Mouse (Mus musculus) left cerebral cortex, adult 8-10 months (tissue): ENCODE results near the gene Atg2a. TPM values are rescaled to one million over a fixed set of nuclear protein-coding genes. Genes with fewer than 3 reads are reported as not detected.
A peak's percentile ranks its signal among the peaks of the same experiment; 100 is the strongest.
"Not testable (repeated sequence)": the region's sequence is repeated elsewhere in the genome, so short reads cannot be mapped to it uniquely, and the experiment has no call there.

Source experiments
- DNase-seq, 2 experiments: peaks; one replicate each; pipeline ENCODE4 v3.0.0; 2022; ENCODE audit warnings: low spot score in 2 of 2
- microRNA-seq, 2 experiments: library from miRNA; unstranded; fragments of <30 nt; microRNA quantifications; one replicate each; pipeline ENCODE4 v1.2.0; 2022
- total RNA-seq, 4 experiments: library from RNA; stranded (reverse); gene quantifications; 2 replicates each; pipeline ENCODE4 v1.2.4; 2022

Gene Atg2a
- total RNA-seq, 4 experiments from 2014 or later, result 31.8 to 35.7 (median 35.4) TPM

GRCm38 (mm10) chr19:6296551-6297210 is 55.2 kb downstream of the Atg2a start:
- DNase-seq, result no peak

- DNase-seq, result no peak
Observed at GRCm38 (mm10) chr19:6297641-6298040, 56.2 kb downstream of the Atg2a start.

GRCm38 (mm10) chr19:6299003-6299402 is 57.5 kb downstream of the Atg2a start:
- no peak for DNase-seq

DNA sequence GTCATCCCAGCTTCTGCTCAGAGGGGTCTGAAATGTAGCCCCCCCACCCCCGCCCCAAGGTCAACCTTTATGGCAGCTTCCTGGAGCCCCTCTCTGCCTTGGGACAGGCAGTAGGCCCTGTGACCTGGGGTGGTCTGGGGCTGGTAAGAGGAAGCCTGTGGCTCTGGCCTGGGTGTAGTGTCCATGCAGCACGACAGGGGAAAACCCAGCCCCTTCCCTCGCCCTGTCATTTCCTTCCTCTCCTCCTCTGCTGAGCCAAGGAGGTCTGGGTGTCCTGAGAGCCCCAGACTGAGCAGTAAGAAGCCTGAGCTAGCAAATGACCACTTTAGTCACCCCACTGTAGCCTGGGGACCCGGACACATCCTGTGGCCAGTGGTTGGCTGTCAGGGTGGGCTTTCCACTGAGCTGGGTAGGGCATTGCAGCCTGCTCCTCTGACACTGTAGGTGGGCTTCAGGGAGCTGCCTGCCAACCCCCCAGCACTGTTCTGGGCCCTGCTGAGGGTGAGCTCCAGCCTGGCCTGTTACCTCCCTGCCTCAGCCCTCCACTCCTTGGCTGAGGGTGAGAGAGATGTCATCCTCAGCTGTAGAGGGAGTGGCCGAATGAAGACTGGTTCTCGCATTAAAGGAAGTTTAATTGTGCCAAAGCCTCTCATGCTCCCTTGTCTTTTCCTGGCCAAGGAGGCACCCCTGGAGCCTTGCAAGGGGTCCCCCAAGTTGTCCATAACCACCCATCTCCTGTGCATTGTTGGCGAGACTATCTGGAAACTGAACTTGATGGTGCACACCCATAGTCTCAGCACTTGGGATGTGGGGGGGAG is 58.2 kb downstream of the Atg2a start:
- DNase-seq, result no peak

DNA sequence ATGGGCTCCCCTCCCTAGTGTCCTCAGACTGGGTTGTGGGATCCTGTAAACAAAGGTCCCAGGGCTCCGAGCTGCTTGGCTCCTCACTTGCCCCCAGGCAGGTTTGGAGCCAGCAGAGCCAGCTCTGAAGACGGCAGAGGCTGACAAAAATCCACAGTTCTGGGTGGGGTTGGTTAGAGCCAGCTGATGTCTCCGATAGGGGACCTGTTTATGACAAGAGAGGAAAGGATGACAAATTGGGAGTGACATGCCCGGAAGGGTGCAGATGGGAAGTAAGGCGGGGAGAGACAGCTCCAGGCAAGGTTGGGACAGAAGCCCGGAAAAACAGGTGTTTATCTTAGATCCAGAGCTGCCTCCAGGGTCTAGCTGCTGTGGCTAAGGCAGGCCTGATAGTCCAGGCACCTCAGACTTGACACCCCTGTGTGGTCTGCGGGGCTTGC is 59.0 kb downstream of the Atg2a start:
- DNase-seq, result no peak

DNA sequence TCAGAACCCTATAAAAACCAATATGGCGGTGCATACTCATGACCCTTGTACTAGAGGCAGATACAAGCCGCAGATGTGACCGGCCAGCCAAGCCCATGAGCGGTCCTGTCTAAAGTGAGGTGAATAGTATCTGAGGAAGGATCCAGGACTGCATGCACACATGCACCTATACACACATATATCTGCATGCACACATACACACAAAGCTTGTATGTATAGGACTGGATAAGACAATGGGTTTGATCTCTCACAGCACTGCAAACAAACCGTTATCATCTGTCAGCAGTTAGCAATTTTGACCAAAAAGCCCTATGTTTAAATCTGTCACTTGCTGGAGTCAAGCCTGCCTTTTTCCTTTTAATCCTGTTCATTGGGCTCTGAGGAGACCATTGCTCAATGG is 60.6 kb downstream of the Atg2a start:
- DNase-seq, result no peak

GRCm38 (mm10) chr19:6302522-6302921 is 61.1 kb downstream of the Atg2a start:
- DNase-seq, result no peak

DNA sequence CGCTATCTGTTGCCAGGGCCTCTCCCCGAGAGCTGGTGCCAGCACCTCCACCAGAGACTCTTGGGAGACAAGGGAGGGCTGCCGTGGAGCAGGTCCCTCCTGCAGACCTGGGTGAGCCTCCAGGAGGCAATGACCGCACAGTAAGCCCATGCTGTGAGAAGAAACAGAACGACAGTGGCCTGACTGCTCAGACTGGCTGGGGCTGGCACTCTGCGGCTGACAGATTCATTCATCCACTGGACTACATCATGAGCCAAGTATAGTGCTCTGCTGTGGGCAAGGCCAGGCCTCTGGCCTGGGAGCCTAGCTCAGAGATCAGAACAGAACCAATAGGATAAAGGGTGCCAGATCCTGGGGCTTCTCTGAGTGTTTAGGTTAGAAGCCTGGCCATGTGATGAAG is 62.4 kb downstream of the Atg2a start:
- DNase-seq, result no peak

- DNase-seq, result peak; percentile 50 to 61
Observed at GRCm38 (mm10) chr19:6304787-6305516, 63.5 kb downstream of the Atg2a start.

DNA sequence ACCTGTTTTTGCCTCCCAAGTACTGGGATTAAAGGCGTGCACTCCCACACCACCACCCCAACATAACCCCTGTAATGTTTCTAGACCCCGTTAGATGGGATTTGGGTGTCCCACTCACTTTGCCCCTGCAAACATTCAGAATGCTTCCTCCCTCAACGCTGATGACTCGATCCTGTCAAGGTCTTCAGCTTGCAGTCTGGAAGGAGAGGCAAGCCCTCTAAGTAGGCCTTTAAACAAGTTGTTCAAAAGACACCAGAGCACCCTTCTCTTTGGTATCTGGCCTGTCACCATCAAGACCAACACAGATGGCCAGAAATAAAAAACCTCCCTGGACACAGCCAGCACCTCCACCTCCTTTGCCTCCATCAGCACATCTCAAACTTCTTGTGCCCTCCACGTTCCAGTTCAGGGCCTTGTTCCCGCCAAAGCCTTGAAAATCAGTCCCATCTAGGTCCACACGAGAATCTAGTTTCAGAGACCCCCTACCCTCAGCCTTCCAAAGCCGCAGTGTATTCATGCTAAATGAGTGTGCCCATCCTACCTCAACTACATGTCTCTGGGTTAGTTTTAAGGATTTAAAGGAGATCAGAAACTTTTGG is 64.1 kb downstream of the Atg2a start:
- no peak for DNase-seq

- DNase-seq, result no peak
Observed at GRCm38 (mm10) chr19:6306137-6306551, 64.7 kb downstream of the Atg2a start, which contains the start of gene Cdc42bpg. TSS of gene Cdc42bpg (plus strand) at chr19:6306456.

DNA sequence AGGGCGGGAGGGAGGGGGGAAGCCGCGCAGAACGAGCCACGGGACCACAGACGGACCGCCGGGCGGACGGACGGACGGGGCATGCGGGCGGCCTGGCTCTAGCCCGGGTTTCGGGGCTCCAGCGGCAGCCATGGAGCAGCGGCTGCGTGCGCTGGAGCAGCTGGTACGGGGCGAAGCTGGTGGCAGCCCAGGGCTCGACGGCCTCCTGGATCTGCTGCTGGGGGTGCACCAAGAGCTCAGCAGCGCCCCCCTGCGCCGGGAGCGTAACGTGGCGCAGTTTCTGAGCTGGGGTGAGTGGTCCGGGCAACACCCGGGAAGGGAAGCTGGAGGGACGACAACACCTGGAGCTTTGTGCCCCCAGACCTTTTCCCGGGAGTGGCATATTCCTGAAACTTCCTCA is 65.1 kb downstream of the Atg2a start:
- no peak for DNase-seq

DNA sequence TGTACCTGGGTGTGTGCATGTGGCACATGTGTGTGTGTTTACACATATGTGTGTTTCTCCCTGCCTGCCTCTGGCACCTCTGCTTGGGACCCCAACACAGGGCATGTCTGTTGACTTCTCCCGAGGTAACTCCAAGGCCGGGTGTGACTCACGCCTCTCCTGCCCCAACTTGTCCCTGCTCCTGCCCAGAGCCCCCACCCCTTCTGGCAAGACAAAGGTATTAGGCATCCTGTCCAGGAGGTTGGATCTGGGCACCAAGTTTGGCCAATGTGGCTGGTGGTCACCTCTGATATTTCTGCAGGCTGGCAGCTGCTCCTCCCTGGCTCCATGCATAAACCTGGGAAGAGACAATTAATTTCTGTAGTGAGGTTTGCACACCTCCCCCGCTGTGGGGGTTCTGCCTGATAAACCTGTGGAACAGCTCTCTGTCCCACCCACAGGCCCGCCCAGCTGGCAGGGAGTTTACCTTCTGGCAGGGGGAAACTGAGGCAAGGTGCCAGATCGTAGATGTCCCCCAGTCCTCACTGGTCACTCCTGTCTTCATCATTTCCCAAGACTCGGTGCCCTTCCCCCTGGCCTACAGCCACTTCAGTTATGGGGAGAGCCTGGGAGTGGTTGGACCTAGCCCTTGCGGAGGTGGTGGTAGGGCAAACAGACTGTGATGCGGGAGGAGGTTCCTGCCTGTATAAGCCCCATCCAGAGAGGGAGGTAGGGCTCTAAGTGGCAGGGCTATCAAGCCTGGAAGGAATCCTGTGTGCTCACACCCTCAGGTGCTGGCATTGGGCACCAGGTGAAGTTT is 66.5 kb downstream of the Atg2a start:
- DNase-seq, result no peak

GRCm38 (mm10) chr19:6310181-6310580 is 68.7 kb downstream of the Atg2a start:
- no peak for DNase-seq

DNA sequence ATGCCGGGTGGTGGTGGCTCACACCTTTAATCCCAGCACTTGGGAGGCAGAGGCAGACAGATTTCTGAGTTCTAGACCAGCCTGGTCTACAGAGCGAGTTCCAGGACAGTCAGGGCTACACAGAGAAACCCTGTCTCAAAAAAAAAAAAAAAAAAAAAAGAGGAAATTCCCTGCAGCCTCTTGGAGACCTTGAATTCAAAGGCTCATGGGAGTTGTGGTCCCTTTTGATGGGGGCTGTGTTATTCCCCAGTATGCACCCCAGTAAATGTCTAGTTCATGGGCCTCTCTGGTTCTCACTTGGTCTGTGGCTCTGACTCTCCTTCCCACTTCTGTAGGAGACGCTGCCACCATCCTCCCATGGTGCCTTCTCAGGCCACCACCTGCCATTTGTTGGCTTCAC is 70.3 kb downstream of the Atg2a start:
- not testable (repeated sequence) for DNase-seq

Small RNA genes lying within 50 kb of the gene (microRNA-seq; reads per million reads assigned to microRNA genes)
- gene Mir192 (7.1 to 13.2 reads per million in 2 experiments), gene Mir194-2 (12.6 to 17.2 reads per million in 2 experiments)

Other genes starting within 250 kb of the Atg2a start
- 10 to 100 TPM; 25.6 to 31.5 (median 28.0) TPM for gene Capn1, start 225.8 kb upstream of the Atg2a start, total RNA-seq
- gene Syvn1, start 195.1 kb upstream of the Atg2a start, total RNA-seq, result 10 to 100 TPM; 35.7 to 40.3 (median 37.6) TPM
- gene Mrpl49, start 183.9 kb upstream of the Atg2a start, total RNA-seq, result 10 to 100 TPM; 42.7 to 55.2 (median 44.9) TPM
- gene Fau, start 183.8 kb upstream of the Atg2a start, total RNA-seq, result 100 to 1,000 TPM; 737 to 869 (median 805) TPM
- 10 to 100 TPM; 33.0 to 38.8 (median 37.3) TPM for gene Znhit2, start 180.5 kb upstream of the Atg2a start, total RNA-seq
- gene Tm7sf2, start 173.3 kb upstream of the Atg2a start, total RNA-seq, result 10 to 100 TPM; 18.9 to 29.9 (median 23.2) TPM
- gene Vps51, start 164.4 kb upstream of the Atg2a start, total RNA-seq, result 10 to 100 TPM; 79.4 to 88.4 (median 84.3) TPM
- gene Tmem262, start 161.6 kb upstream of the Atg2a start, total RNA-seq, result not detected
- 1 to 10 TPM in 1 of 4 experiments, not detected in 3; 1.1 TPM for gene Gm28374, start 159.4 kb upstream of the Atg2a start, total RNA-seq
- 10 to 100 TPM; 38.9 to 44.5 (median 41.9) TPM for gene Zfpl1, start 156.7 kb upstream of the Atg2a start, total RNA-seq
- under 1 TPM in 3 of 4 experiments, not detected in 1; 0.21 to 0.25 (median 0.23) TPM for gene Cdca5, start 156.7 kb upstream of the Atg2a start, total RNA-seq
- gene AC131692.1, start 147.2 kb upstream of the Atg2a start, total RNA-seq, result not detected
- under 1 TPM; 0.14 to 0.44 (median 0.17) TPM for gene Naaladl1, start 135.9 kb upstream of the Atg2a start, total RNA-seq
- 10 to 100 TPM; 13.0 to 20.1 (median 16.1) TPM for gene Sac3d1, start 123.0 kb upstream of the Atg2a start, total RNA-seq
- gene Snx15, start 113.4 kb upstream of the Atg2a start, total RNA-seq, result 10 to 100 TPM; 36.9 to 50.9 (median 45.7) TPM
- 1 to 10 TPM in 1 of 4 experiments, under 1 TPM in 3; 0.67 to 1.4 (median 0.76) TPM for gene Batf2, start 100.7 kb upstream of the Atg2a start, total RNA-seq
- gene Arl2, start 100.1 kb upstream of the Atg2a start, total RNA-seq, result 100 to 1,000 TPM in 2 of 4 experiments, 10 to 100 TPM in 2; 89.4 to 109 (median 102) TPM
- under 1 TPM in 2 of 4 experiments, not detected in 2; 0.51 to 0.73 TPM for gene Majin, start 57.3 kb upstream of the Atg2a start, total RNA-seq
- not detected for gene Gpha2, start 15.3 kb upstream of the Atg2a start, total RNA-seq
- gene Ppp2r5b, start 5.8 kb upstream of the Atg2a start, total RNA-seq, result 100 to 1,000 TPM; 148 to 158 (median 153) TPM
- gene Ehd1, start 35.1 kb downstream of the Atg2a start, total RNA-seq, result 10 to 100 TPM; 31.0 to 36.8 (median 35.8) TPM
- 1 to 10 TPM; 5.4 to 7.4 (median 5.5) TPM for gene Cdc42bpg, start 64.8 kb downstream of the Atg2a start, total RNA-seq
- 10 to 100 TPM; 58.9 to 66.9 (median 62.6) TPM for gene Men1, start 93.3 kb downstream of the Atg2a start, total RNA-seq
- 100 to 1,000 TPM in 2 of 4 experiments, 10 to 100 TPM in 2; 91.7 to 111 (median 101) TPM for gene Map4k2, start 99.5 kb downstream of the Atg2a start, total RNA-seq
- gene Sf1, start 122.0 kb downstream of the Atg2a start, total RNA-seq, result 100 to 1,000 TPM; 164 to 203 (median 187) TPM
- 10 to 100 TPM; 25.2 to 37.8 (median 32.7) TPM for gene Pygm, start 142.7 kb downstream of the Atg2a start, total RNA-seq
- gene Rasgrp2, start 157.7 kb downstream of the Atg2a start, total RNA-seq, result 100 to 1,000 TPM; 107 to 128 (median 115) TPM
- gene Nrxn2, start 177.1 kb downstream of the Atg2a start, total RNA-seq, result 100 to 1,000 TPM; 469 to 523 (median 497) TPM